Mouse (Mus musculus) hindbrain, embryonic 15.5 days (tissue): Measurements from ENCODE around the gene Dpy19l3. TPM values are rescaled to one million over a fixed set of nuclear protein-coding genes. Genes with fewer than 3 reads are reported as not detected.

ENCODE experiments used
- ATAC-seq: fragments of 200-750 bp; cut with Nextera tagmentation; 2 replicates; pipeline ENCODE4 v1.8.0; 2017; ENCODE audit warnings: low read depth, moderate number of reproducible peaks, moderate TSS enrichment; ENCODE audit not compliant: low FRiP score
- H3K27ac ChIP-seq: fragments of 300-500 bp; sonication (generic); replicated peaks from 2 replicates; pipeline ENCODE4 v1.5.1; 2015; ENCODE audit warnings: mild to moderate bottlenecking, inconsistent platforms
- H3K27me3 ChIP-seq: fragments of 300-500 bp; sonication (generic); 2 replicates; pipeline ENCODE4 v1.6.1; 2015; ENCODE audit warnings: control low read depth, inconsistent platforms
- H3K36me3 ChIP-seq: fragments of 300-500 bp; sonication (generic); 2 replicates; pipeline ENCODE4 v1.6.1; 2015; ENCODE audit warnings: control low read depth, inconsistent platforms
- H3K4me1 ChIP-seq: fragments of 300-500 bp; sonication (generic); replicated peaks from 2 replicates; pipeline ENCODE4 v1.6.1; 2015; ENCODE audit warnings: control low read depth, inconsistent platforms
- H3K4me2 ChIP-seq: fragments of 300-500 bp; sonication (generic); 2 replicates; pipeline ENCODE4 v1.6.1; 2015; ENCODE audit warnings: moderate library complexity, mild to moderate bottlenecking, inconsistent platforms
- H3K4me3 ChIP-seq: fragments of 300-500 bp; sonication (generic); 2 replicates; pipeline ENCODE4 v1.5.1; 2015; ENCODE audit warnings: mild to moderate bottlenecking, inconsistent platforms
- H3K9ac ChIP-seq: fragments of 300-500 bp; sonication (generic); 2 replicates; pipeline ENCODE4 v1.6.1; 2015; ENCODE audit warnings: inconsistent platforms
- H3K9me3 ChIP-seq: fragments of 300-500 bp; sonication (generic); 2 replicates; pipeline ENCODE4 v1.6.1; 2016; ENCODE audit warnings: control low read depth, inconsistent platforms
- WGBS: fragments of 180-500 bp; shearing (Covaris S2); methylation state at CpG from one replicate; pipeline ENCODE4 v1.1.7; 2015; 5-methylcytosine and 5-hydroxymethylcytosine counted together
- polyA plus RNA-seq: library from polyadenylated mRNA; unstranded; fragments of >200 nt; fragmentation: Nextera tagmentation; extraction: Ambion mirVana; gene quantifications from 2 replicates; pipeline ENCODE4 v1.2.1, GENCODE M21; 2015

The Dpy19l3 gene
- polyA plus RNA-seq, 1 experiment from 2014 or later = 39.5 TPM

GRCm38 (mm10) chr7:35745281-35745702, 9.0 kb downstream of the Dpy19l3 start:
- Histone ChIP-seq H3K36me3 (peaks cover 41% of the 10 kb centered on the region), H3K9ac (no peak overlapping the region), H3K4me2 (no peak overlapping the region), H3K27ac (no peak overlapping the region), H3K4me1 (no peaks in the 10 kb centered on the region), H3K27me3 (no peaks in the 10 kb centered on the region), H3K4me3 (no peak overlapping the region), H3K9me3 (no peaks in the 10 kb centered on the region)
- ATAC-seq = no peak
- WGBS = 94% methylated on average over 6 of the region's 6 CpGs

DNA sequence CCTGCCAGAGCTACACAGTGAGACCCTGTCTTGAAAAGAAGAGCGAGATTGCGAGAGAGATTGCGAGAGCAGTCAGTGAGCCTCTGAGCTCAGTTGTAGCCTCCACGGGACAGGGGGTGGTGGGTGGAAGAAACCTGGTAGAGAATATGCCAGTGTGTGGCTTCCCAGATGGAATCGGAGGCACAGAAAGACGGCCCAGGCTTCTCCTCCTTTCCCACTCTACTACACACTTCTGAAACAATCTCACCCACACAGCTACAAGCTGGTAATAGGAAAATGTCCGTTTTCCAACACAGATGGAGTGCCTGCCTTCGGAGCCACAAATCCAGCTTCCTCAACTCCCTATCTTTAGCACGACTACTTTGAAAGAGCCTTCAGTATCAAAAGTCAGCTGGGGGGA, 9.5 kb downstream of the Dpy19l3 start:
- H3K9me3 ChIP-seq = no peaks in the 10 kb centered on the region
- no peak for ATAC-seq
- H3K4me3 ChIP-seq = no peak overlapping the region
- no peak overlapping the region for H3K9ac ChIP-seq
- H3K27ac ChIP-seq = no peak overlapping the region
- WGBS = 93% methylated on average over 9 of the region's 9 CpGs
- no peak overlapping the region for H3K4me2 ChIP-seq
- no peaks in the 10 kb centered on the region for H3K27me3 ChIP-seq
- H3K36me3 ChIP-seq = peaks cover 37% of the 10 kb centered on the region
- H3K4me1 ChIP-seq = no peaks in the 10 kb centered on the region

GRCm38 (mm10) chr7:35742310-35742709, 11.9 kb downstream of the Dpy19l3 start:
- H3K9me3 ChIP-seq = no peaks in the 10 kb centered on the region
- ATAC-seq = no peak
- H3K4me1 ChIP-seq = no peaks in the 10 kb centered on the region
- no peak overlapping the region for H3K4me2 ChIP-seq
- no peaks in the 10 kb centered on the region for H3K27me3 ChIP-seq
- no peak overlapping the region for H3K9ac ChIP-seq
- no peak overlapping the region for H3K4me3 ChIP-seq
- no peak overlapping the region for H3K27ac ChIP-seq
- WGBS = 84% methylated on average over 5 of the region's 5 CpGs
- peaks cover 29% of the 10 kb centered on the region for H3K36me3 ChIP-seq

DNA sequence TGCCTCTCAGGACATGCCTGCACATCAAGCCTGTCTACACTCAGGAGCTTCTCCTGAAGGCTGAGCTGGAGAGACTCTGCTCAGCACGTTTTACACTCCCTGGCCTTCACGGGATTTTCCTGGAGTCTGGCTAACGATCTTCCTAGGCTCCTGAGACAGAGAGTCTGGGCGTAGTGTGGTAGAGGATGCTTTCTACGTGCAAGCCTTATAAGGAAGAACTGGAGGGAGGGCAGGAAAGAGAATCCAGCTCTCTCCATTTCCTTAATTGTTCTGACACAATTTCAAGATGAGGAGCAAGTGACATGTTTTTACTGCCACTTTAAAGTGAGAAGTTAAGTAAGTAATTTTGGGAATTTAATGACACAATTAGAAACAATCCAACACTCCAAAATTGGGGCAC, 12.4 kb downstream of the Dpy19l3 start:
- Histone ChIP-seq H3K4me2 (no peak overlapping the region), H3K27ac (no peak overlapping the region), H3K27me3 (no peaks in the 10 kb centered on the region), H3K9ac (no peak overlapping the region), H3K36me3 (peaks cover 24% of the 10 kb centered on the region), H3K9me3 (no peaks in the 10 kb centered on the region), H3K4me3 (no peak overlapping the region), H3K4me1 (no peaks in the 10 kb centered on the region)
- WGBS = 73% methylated on average over 5 of the region's 5 CpGs
- ATAC-seq = no peak

- Histone ChIP-seq H3K27ac (no peak overlapping the region), H3K4me1 (no peaks in the 10 kb centered on the region), H3K27me3 (no peaks in the 10 kb centered on the region), H3K36me3 (peaks cover 13% of the 10 kb centered on the region; the same call in 1 of the 2 replicates), H3K9me3 (no peaks in the 10 kb centered on the region), H3K4me3 (no peak overlapping the region), H3K4me2 (no peak overlapping the region), H3K9ac (no peak overlapping the region)
- 48% methylated on average over 5 of the region's 5 CpGs for WGBS
- ATAC-seq = no peak
These were observed 13.6 kb downstream of the Dpy19l3 start for GRCm38 (mm10) chr7:35740489-35741230.

GRCm38 (mm10) chr7:35738871-35739270, 15.4 kb downstream of the Dpy19l3 start:
- H3K9ac ChIP-seq = no peak overlapping the region
- no peak for ATAC-seq
- no peaks in the 10 kb centered on the region for H3K27me3 ChIP-seq
- H3K27ac ChIP-seq = no peak overlapping the region
- H3K4me3 ChIP-seq = no peak overlapping the region
- H3K36me3 ChIP-seq = peaks cover 10% of the 10 kb centered on the region; the same call in 1 of the 2 replicates
- no peaks in the 10 kb centered on the region for H3K9me3 ChIP-seq
- peaks cover 5% of the 10 kb centered on the region; the same call in 1 of the 2 replicates for H3K4me1 ChIP-seq
- H3K4me2 ChIP-seq = no peak overlapping the region

DNA sequence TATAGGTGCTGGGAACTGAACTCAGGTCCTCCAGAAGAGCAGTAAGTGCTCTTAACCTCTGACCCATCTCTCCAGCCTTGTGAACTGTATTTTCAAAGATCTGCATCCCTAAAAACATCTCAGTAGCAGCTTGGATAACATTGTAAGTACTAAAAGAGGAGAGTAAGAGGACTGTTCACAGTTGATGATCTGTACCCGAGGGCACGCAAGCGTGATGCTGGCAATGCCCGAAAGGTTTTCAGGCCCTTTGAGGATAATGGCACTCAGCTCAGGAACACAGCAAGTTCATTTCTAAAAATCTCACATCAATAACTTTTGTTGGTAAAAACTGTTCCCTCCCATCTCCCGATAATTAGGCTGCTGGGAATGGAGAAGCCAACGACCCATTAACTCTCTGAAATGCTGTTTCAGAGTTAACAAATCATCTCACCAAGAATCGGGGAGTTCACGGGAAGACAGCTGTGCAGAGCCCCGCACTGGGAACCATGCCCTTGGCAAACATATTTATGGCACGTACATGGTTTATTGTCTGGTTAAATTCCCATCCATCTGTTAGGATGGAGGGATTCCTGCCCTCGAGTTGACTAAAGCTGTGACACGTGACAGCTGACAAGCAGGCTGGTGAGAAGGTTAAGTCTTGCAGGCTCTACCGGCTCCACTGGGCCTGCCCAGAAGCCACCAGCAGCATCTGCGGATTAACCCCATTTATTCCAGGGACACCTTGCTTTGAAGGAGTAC, 20.8 kb downstream of the Dpy19l3 start:
- no peak overlapping the region for H3K4me2 ChIP-seq
- ATAC-seq = peak; percentile 44; the same call in 1 of the 2 replicates
- peaks cover 16% of the 10 kb centered on the region for H3K36me3 ChIP-seq
- no peak overlapping the region for H3K9ac ChIP-seq
- no peak overlapping the region for H3K4me3 ChIP-seq
- H3K27ac ChIP-seq = peak overlapping the region; percentile 46; the same call in 1 of the 2 replicates
- peaks cover 12% of the 10 kb centered on the region; the same call in 1 of the 2 replicates for H3K4me1 ChIP-seq
- 46% methylated on average over 14 of the region's 14 CpGs for WGBS
- no peaks in the 10 kb centered on the region for H3K27me3 ChIP-seq
- no peaks in the 10 kb centered on the region for H3K9me3 ChIP-seq

DNA sequence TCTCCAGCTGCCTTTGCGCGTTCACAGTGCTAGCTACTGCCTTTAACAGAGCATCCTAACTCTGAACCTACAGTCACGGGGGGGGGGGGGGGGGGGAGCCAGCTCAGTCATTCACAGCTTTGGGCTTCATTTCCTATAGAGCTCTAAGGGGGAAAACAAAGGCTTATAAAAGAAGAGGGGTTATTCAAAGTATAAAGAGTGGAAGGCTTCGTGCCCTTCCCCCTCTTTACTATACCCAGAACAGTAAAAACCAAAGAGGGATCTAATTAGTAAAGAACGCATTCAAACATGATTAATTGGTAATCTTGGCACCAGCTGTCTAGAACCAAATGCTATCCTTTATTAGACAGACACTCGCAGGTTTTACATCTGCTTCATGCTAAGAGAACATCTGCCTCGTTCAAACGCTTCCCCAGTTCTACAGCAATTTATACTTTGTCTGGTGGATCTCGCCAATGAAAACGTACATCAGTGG, 21.6 kb downstream of the Dpy19l3 start:
- WGBS = 46% methylated on average over 10 of the region's 10 CpGs
- no peak overlapping the region for H3K4me3 ChIP-seq
- peaks cover 12% of the 10 kb centered on the region; the same call in 1 of the 2 replicates for H3K4me1 ChIP-seq
- no peak overlapping the region for H3K4me2 ChIP-seq
- H3K27me3 ChIP-seq = no peaks in the 10 kb centered on the region
- no peaks in the 10 kb centered on the region for H3K9me3 ChIP-seq
- H3K9ac ChIP-seq = no peak overlapping the region
- ATAC-seq = peak; percentile 60
- peaks cover 18% of the 10 kb centered on the region for H3K36me3 ChIP-seq
- peak overlapping the region; percentile 46 for H3K27ac ChIP-seq

DNA sequence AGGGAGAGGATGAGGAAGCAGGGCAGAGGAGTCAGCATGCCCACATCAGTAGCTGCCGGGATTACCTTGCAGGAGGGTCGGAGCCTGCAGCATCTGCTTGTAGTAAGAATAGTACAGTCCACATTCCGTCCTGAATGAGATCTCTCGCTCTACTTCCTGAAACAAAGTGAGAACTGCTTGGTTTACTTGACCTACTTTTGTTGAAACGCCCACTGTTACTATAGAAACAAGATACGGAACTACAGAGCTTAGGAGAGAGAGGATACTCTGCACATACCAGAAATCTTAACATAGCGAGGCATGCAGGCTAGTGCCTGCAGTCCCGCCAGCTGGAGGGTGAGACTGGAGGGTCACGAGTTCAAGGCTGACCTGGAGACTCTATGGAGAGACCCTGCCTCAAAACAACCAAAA, 24.6 kb downstream of the Dpy19l3 start:
- peaks cover 27% of the 10 kb centered on the region for H3K36me3 ChIP-seq
- peaks cover 12% of the 10 kb centered on the region; the same call in 1 of the 2 replicates for H3K4me1 ChIP-seq
- no peak overlapping the region for H3K4me2 ChIP-seq
- H3K4me3 ChIP-seq = no peak overlapping the region
- WGBS = 81% methylated on average over 9 of the region's 9 CpGs
- no peak for ATAC-seq
- H3K9me3 ChIP-seq = no peaks in the 10 kb centered on the region
- H3K27me3 ChIP-seq = no peaks in the 10 kb centered on the region
- H3K27ac ChIP-seq = no peak overlapping the region
- no peak overlapping the region for H3K9ac ChIP-seq

- Histone ChIP-seq H3K4me1 (peaks cover 5% of the 10 kb centered on the region; the same call in 1 of the 2 replicates), H3K36me3 (peaks cover 35% of the 10 kb centered on the region), H3K27ac (no peak overlapping the region), H3K4me2 (no peak overlapping the region), H3K9ac (no peak overlapping the region), H3K27me3 (no peaks in the 10 kb centered on the region), H3K4me3 (no peak overlapping the region), H3K9me3 (no peaks in the 10 kb centered on the region)
- 95% methylated on average over 12 of the region's 12 CpGs for WGBS
- no peak for ATAC-seq
These were observed 25.9 kb downstream of the Dpy19l3 start for GRCm38 (mm10) chr7:35728376-35728775.

- H3K4me2 ChIP-seq = no peak overlapping the region
- no peak overlapping the region for H3K4me3 ChIP-seq
- H3K36me3 ChIP-seq = peaks cover 50% of the 10 kb centered on the region
- no peaks in the 10 kb centered on the region for H3K27me3 ChIP-seq
- ATAC-seq = no peak
- H3K27ac ChIP-seq = no peak overlapping the region
- no peaks in the 10 kb centered on the region for H3K9me3 ChIP-seq
- H3K9ac ChIP-seq = no peak overlapping the region
- H3K4me1 ChIP-seq = no peaks in the 10 kb centered on the region
- WGBS = 88% methylated on average over 2 of the region's 2 CpGs
These were observed 31.2 kb downstream of the Dpy19l3 start for GRCm38 (mm10) chr7:35723035-35723434.
